Mouse (Mus musculus): ENCODE data around the gene Jup. TPM values are rescaled to one million over a fixed set of nuclear protein-coding genes. Genes with fewer than 3 reads are reported as not detected.

Jup gene
- polyA plus RNA-seq, 1 experiment from 2014 or later: 309 TPM

DNA sequence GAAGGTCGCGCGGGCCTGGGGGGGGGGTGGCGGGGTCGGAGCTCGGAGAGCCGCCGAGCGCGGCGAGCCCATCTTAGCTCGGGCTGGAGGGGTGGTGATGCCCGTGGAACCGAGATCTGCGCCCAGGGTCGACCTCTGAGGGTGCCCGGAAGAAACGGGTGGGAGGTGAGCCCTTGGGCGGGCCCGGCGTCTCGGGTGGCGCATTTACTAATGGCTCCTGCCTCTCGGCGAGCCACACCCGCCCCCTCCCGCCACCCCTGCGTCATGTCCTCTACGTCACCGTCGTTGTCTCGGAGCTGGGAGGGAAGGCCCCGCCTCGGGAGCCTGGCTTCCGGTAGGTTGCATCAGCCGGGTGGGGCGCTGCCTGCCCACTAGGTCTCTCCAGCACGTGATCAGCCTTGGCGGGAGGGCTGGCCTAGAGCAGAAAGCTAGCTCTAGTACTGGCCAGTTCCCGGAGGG is 77.4 kb downstream of the Jup start:
- ATAC-seq (ENCODE audit: insufficient number of reproducible peaks, low FRiP score, low TSS enrichment, low read depth): peak; percentile 81
- Histone ChIP-seq H3K36me3 (peaks cover 19% of the 10 kb centered on the region), H3K4me1 (peaks cover 7% of the 10 kb centered on the region; the same call in 1 of the 2 replicates), H3K27me3 (no peaks in the 10 kb centered on the region), H3K4me3 (peak overlapping the region; percentile 72), H3K9ac (peak overlapping the region; percentile 92), H3K27ac (peak overlapping the region; percentile 100), H3K9me3 (no peaks in the 10 kb centered on the region), H3K4me2 (peak overlapping the region; percentile 58)
- under 1% methylated on average over 40 of the region's 40 CpGs for WGBS

DNA sequence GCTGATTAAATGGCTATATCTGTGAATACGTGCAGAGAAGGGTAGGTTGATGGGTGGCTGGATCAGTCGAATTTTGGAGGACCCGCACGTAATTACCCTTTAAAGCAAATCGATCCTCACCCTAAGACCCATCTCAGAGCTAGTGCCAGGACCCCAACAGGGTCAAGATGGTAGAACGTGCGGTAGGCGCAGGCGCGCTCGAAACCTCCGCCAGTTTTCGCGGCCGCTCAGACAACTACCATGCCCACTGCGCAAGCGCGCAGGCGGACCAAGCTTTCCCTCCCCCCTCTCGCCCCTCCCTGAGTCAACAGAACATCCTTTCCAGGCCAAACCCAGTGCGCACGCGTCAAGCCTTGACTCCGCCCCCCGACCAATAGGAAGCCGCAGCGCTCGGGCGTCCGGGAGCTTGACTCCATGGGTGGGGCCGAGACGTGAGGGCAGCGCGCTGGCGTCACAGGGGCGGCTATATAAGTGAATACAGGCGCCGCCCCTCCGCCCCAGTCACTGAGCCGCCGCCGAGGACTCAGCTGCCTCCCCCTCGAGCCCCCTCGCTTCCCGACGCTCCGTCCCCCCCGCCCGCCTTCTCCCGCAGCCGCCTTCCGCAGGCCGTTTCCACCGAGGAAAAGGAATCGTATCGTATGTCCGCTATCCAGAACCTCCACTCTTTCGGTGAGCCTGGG is 77.9 kb downstream of the Jup start, which contains the start of gene Eif1:
Gene Eif1, plus strand, starts transcription at position 394 of the 680 bp plus-strand sequence.
- H3K4me2 ChIP-seq: peak within 1 kb of the TSS; percentile 62
- peaks cover 19% of the 10 kb centered on the region for H3K36me3 ChIP-seq
- H3K27ac ChIP-seq: peak within 1 kb of the TSS; percentile 100
- no peaks in the 10 kb centered on the region for H3K27me3 ChIP-seq
- H3K9ac ChIP-seq: peak within 1 kb of the TSS; percentile 92
- WGBS: under 1% methylated on average over 51 of the region's 58 CpGs
- H3K4me3 ChIP-seq: peak within 1 kb of the TSS; percentile 72
- peaks cover 7% of the 10 kb centered on the region; the same call in 1 of the 2 replicates for H3K4me1 ChIP-seq
- no peaks in the 10 kb centered on the region for H3K9me3 ChIP-seq
- peak; percentile 90 for ATAC-seq (ENCODE audit: insufficient number of reproducible peaks, low FRiP score, low TSS enrichment, low read depth)

Small RNA genes lying within 50 kb of the gene (microRNA-seq; reads per million reads assigned to microRNA genes)
- not detected for gene Gm27374

Other genes starting within 250 kb of the Jup start
- 417 and 437 TPM in 2 replicates for gene Krt19, start 249.1 kb downstream of the Jup start, polyA plus RNA-seq (2015; fragmentation: Nextera tagmentation; extraction: Ambion mirVana)
- 0.13 and 0.24 TPM in 2 replicates for gene Krt9, start 204.5 kb downstream of the Jup start, polyA plus RNA-seq (2015; fragmentation: Nextera tagmentation; extraction: Ambion mirVana)
- 1,243 and 1,298 TPM in 2 replicates for gene Krt14, start 190.2 kb downstream of the Jup start, polyA plus RNA-seq (2015; fragmentation: Nextera tagmentation; extraction: Ambion mirVana)
- gene Krt16, start 148.9 kb downstream of the Jup start, polyA plus RNA-seq (2015; fragmentation: Nextera tagmentation; extraction: Ambion mirVana): 11.7 and 16.2 TPM in 2 replicates
- gene Krt17, start 136.7 kb downstream of the Jup start, polyA plus RNA-seq (2015; fragmentation: Nextera tagmentation; extraction: Ambion mirVana): 264 and 267 TPM in 2 replicates
- 0.15 TPM in 1 of 2 replicates, not detected in the other for gene Krt42, start 127.9 kb downstream of the Jup start, polyA plus RNA-seq (2015; fragmentation: Nextera tagmentation; extraction: Ambion mirVana)
- 1,535 and 1,764 TPM in 2 replicates for gene Eif1, start 77.9 kb downstream of the Jup start, polyA plus RNA-seq (2015; fragmentation: Nextera tagmentation; extraction: Ambion mirVana)
- 3.1 and 4.0 TPM in 2 replicates for gene Gast, start 63.4 kb downstream of the Jup start, polyA plus RNA-seq (2015; fragmentation: Nextera tagmentation; extraction: Ambion mirVana)
- 1.9 and 2.8 TPM in 2 replicates for gene Hap1, start 41.6 kb downstream of the Jup start, polyA plus RNA-seq (2015; fragmentation: Nextera tagmentation; extraction: Ambion mirVana)
- 107 and 114 TPM in 2 replicates for gene P3h4, start 17.1 kb upstream of the Jup start, polyA plus RNA-seq (2015; fragmentation: Nextera tagmentation; extraction: Ambion mirVana)
- 210 and 239 TPM in 2 replicates for gene Fkbp10, start 17.9 kb upstream of the Jup start, polyA plus RNA-seq (2015; fragmentation: Nextera tagmentation; extraction: Ambion mirVana)
- 137 and 141 TPM in 2 replicates for gene Nt5c3b, start 44.0 kb upstream of the Jup start, polyA plus RNA-seq (2015; fragmentation: Nextera tagmentation; extraction: Ambion mirVana)
- 0.64 and 0.70 TPM in 2 replicates for gene Klhl10, start 44.2 kb upstream of the Jup start, polyA plus RNA-seq (2015; fragmentation: Nextera tagmentation; extraction: Ambion mirVana)
- 9.5 and 10.0 TPM in 2 replicates for gene Klhl11, start 75.0 kb upstream of the Jup start, polyA plus RNA-seq (2015; fragmentation: Nextera tagmentation; extraction: Ambion mirVana)
- 181 and 189 TPM in 2 replicates for gene Acly, start 130.2 kb upstream of the Jup start, polyA plus RNA-seq (2015; fragmentation: Nextera tagmentation; extraction: Ambion mirVana)
- gene Ttc25, start 147.8 kb upstream of the Jup start, polyA plus RNA-seq (2015; fragmentation: Nextera tagmentation; extraction: Ambion mirVana): 0.19 and 0.56 TPM in 2 replicates
- 25.1 and 30.5 TPM in 2 replicates for gene Cnp, start 177.1 kb upstream of the Jup start, polyA plus RNA-seq (2015; fragmentation: Nextera tagmentation; extraction: Ambion mirVana)
- 73.7 and 77.9 TPM in 2 replicates for gene Nkiras2, start 221.5 kb upstream of the Jup start, polyA plus RNA-seq (2015; fragmentation: Nextera tagmentation; extraction: Ambion mirVana)
- 218 and 227 TPM in 2 replicates for gene Dnajc7, start 222.4 kb upstream of the Jup start, polyA plus RNA-seq (2015; fragmentation: Nextera tagmentation; extraction: Ambion mirVana)